Mouse (Mus musculus) adrenal gland, postnatal 0 days (tissue): ENCODE results near the gene Csf2rb2. TPM values are rescaled to one million over a fixed set of nuclear protein-coding genes. Genes with fewer than 3 reads are reported as not detected.

ENCODE experiments used
- microRNA-seq: library from miRNA; unstranded; fragments of <30 nt; microRNA quantifications from one replicate; pipeline ENCODE4, GENCODE M21; 2016; ENCODE audit warnings: borderline replicate concordance; ENCODE audit not compliant: insufficient number of aligned reads
- polyA plus RNA-seq: library from polyadenylated mRNA; unstranded; fragments of >200 nt; fragmentation: Nextera tagmentation; extraction: Ambion mirVana; gene quantifications from 2 replicates; pipeline ENCODE4 v1.2.1, GENCODE M21; 2015

Csf2rb2 gene
- polyA plus RNA-seq, result 0.50 and 0.59 TPM in 2 replicates

DNA sequence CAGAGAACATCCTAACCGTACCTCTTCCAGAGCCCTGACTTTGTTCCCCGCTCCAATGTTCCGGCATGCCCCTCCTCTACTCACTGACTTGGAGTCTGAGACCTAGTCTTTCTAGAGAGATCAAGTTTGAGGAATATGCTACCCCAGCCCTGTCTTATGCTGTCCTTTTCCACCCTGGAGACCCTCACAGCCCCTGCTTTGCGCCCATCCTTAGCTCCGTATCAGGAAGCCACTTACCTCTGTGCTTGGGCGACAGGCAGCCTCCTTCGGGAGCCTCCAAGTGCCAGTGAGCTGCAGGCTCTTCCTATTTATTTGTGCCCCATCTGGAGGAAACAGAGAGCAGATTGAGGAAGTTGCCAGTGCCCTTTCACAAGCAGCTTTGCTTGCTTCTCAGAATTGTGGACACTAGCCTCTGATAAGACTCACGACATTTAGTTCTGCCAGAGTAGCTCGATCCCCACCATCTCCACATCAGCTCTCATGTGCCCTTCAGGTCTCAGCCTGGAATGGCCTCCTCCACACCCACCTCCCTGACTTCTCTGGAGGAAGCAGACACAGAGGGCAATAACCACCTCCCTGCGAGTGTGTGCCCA, at the start of gene Csf2rb2:
Gene Csf2rb2 (minus strand): TSS at position 381 of the 593 bp plus-strand sequence.

DNA sequence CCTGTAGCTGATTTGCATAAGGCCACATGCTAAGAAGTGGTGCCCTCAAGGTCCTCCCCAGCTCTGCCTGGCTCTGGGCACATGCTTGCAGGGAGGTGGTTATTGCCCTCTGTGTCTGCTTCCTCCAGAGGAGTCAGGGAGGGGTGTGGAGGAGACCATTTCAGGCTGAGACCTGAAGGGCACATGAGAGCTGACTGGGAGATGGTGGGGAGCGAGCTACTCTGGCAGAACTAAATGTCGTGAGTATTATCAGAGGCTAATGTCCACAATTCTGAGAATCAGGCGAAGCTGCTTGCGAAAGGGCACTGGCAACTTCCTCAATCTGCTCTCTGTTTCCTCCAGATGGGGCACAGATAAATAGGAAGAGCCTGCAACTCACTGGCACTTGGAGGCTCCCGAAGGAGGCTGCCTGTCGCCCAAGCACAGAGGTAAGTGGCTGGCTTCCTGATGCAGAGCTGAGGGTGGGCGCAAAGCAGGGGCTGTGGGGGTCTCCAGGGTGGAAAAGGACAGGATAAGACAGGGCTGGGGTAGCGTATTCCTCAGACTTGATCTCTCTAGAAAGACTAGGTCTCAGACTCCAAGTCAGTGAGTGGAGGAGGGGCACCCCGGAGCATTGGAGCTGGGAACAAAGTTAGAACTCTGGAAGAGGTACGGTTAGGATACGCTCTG, 20.3 kb upstream of the Csf2rb2 start, which contains the start of gene Csf2rb:
Gene Csf2rb (plus strand): TSS at position 82 of the 669 bp plus-strand sequence.

DNA sequence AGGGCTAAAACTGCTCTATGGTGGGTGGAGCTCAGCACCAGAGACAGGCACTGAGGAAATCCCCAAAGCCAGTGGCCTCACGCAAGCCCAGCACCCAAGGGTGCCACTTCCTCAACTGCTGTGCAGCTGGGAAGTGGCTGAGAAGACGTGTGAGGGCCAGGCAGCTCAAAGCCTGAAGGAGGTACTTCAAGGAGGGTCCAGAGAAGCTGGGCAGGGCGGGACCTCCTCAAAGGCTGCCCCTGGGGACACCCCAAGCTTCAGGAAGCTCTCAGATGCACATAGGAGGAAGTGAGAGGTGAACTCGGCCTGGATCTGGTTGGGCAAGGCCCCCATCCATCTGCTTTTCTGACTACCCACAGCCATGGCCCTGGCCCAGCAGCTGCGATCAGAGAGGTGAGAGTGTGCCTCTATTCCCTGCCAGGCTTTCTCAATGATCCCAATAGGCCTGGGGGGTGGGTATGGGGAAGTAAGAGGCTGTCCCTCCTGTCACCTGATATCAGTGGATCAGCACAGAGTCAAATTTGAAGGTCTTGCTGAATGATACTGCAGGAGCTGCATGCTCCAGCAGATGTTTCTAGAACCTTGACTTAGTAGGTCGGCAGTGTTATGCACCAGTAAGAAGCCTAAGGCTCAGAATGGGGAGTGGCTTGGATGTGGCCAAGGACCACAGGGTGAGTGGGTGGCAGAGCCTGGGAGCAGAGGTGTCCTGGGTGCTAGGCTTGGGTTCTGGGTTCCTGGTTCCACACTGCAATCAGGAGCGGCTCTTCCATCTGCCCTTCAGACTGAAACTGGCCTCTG, 60.6 kb downstream of the Csf2rb2 start, which contains the start of gene Ncf4:
Gene Ncf4 (plus strand): TSS at position 107 of the 798 bp plus-strand sequence.

Small RNAs within 50 kb of the gene (microRNA-seq; reads per million reads assigned to microRNA genes)
- not detected for gene Mir7676-1
- not detected for gene Mir7676-2

Other genes starting within 250 kb of the Csf2rb2 start
- 0.28 and 1.3 TPM in 2 replicates for gene Cacng2, start 185.7 kb downstream of the Csf2rb2 start, polyA plus RNA-seq
- 64.8 and 69.7 TPM in 2 replicates for gene Ift27, start 131.6 kb downstream of the Csf2rb2 start, polyA plus RNA-seq
- 0.70 and 0.74 TPM in 2 replicates for gene Pvalb, start 99.3 kb downstream of the Csf2rb2 start, polyA plus RNA-seq
- gene Ncf4, start 60.9 kb downstream of the Csf2rb2 start, polyA plus RNA-seq, result 7.5 and 8.9 TPM in 2 replicates
- gene Csf2rb, start 20.0 kb upstream of the Csf2rb2 start, polyA plus RNA-seq, result 2.4 and 2.5 TPM in 2 replicates
- gene Tex33, start 90.2 kb upstream of the Csf2rb2 start, polyA plus RNA-seq, result not detected in 2 replicates
- gene Tst, start 100.2 kb upstream of the Csf2rb2 start, polyA plus RNA-seq, result 131 and 250 TPM in 2 replicates
- gene Mpst, start 100.7 kb upstream of the Csf2rb2 start, polyA plus RNA-seq, result 2.3 and 3.6 TPM in 2 replicates
- 42.4 and 48.4 TPM in 2 replicates for gene Kctd17, start 122.8 kb upstream of the Csf2rb2 start, polyA plus RNA-seq
- 2.8 and 3.1 TPM in 2 replicates for gene Tmprss6, start 162.9 kb upstream of the Csf2rb2 start, polyA plus RNA-seq
- 0.47 and 1.1 TPM in 2 replicates for gene Il2rb, start 189.6 kb upstream of the Csf2rb2 start, polyA plus RNA-seq
- 35.7 and 62.6 TPM in 2 replicates for gene C1qtnf6, start 225.7 kb upstream of the Csf2rb2 start, polyA plus RNA-seq
- gene Sstr3, start 239.0 kb upstream of the Csf2rb2 start, polyA plus RNA-seq, result 0.14 and 0.32 TPM in 2 replicates